Mouse (Mus musculus) Muller cell, postnatal 12 days (primary cell): ENCODE results near the gene Itgb5.

Experiments
- DNase-seq: peaks from one replicate; pipeline ENCODE4 v3.0.0-alpha.2; 2015; ENCODE audit errors: inconsistent ontology term

Gene Itgb5

DNA sequence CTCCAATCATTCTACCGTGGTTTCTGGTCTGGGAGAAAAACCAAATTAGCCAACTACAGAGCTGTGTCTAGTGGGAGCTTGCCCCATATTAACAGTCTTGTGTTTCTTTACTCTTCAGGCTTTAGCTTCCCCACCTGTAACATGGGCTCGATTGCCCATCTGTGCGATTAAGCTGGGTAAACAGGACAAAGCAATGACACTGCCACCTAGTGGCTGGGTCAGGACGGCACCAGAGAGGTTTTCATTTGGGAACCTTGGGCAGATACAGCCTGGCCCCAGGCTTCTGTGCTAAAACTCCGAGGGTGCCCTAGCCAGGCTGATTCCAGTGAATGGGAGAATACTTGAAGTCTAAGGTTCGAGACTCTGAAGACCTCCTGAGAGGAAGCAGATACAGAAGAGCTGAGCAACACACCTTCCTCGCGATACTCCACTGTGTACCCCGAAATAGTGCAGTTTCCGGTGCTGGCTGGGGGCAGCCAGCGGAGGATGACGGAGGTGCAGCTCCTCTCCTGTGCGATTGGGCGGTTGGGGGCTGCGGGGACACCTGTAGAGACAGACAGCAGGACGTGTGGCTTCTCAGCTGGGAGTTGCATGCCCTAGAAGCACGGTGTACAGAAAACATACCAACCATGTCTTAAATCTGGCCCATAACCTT is 159.0 kb downstream of the Itgb5 start:
- no peak for DNase-seq

DNA sequence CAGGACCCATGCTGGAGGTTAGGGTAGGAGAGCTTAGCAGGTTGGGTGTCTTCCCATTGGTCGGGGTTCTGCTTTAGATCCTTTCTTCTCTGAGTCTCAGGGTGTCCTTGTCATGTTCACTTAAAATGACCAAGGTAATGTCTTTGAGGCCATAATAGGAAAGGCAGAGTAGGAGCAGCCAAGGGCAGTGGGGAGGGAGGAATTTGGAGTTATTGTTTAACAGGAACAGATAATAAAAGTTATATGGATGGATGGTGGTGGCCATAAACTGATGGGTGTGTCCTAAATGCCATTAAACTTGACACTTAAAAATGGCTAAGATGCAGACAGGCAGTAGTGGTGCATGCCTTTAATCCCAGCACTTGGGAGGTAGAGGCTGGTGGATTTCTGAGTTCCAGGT is 159.6 kb downstream of the Itgb5 start:
- no peak for DNase-seq

DNA sequence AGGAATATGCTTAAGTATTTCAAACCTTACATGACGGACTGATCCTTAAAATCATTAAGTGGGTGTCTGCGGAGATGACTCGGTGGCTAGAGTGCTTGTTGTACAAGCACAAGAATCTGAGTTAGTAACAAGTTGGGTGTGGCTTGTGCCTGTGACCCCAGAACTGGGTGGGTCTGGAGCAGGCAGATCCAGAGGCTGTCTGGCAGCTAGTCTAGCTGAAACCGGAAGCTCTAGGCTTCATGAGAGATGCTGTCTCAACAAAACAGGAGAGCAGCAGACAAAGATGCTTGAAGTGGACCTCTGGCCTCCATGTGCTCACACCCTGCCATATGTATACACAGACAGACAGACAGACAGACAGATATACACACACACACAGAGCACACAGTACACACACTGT is 161.2 kb downstream of the Itgb5 start:
- no peak for DNase-seq

DNA sequence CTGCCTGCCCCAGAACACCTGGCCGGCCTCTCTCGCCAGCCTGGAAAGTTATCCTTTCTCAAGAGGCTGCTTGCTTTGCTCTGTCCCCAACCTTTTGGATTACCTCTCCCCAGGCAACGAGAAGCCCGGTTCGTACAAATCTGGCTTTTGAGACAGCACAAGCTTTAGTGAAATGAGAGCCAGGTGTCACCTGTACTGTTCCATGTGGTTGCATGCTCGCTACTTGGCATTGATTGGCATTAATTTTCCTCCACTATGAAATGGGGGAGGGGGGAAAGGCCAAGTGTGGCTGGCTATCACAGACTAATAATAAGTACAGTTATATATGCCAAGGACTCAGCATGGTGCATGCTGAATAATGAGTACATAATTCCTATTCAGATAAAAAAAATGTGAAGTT is 164.9 kb downstream of the Itgb5 start:
- no peak for DNase-seq

DNA sequence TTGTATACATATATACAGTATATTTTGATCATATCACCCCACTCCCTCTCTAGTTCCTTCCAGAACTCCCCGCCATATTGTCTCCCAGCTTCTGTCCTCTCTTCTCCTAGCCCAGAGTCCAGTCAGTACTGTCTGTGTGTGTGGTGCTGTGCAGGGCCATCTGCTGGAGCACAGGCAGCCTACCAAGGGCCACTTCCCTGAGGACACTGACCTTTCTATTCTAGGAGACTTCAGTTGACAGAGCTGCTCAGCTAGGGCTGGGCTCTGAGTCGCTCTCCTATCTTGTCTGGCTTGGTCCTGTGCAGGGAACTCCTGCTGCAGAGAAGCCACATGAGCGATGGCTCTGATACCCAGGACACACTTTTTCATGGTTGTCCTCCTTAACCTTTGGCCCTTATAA is 166.0 kb downstream of the Itgb5 start:
- no peak for DNase-seq

DNA sequence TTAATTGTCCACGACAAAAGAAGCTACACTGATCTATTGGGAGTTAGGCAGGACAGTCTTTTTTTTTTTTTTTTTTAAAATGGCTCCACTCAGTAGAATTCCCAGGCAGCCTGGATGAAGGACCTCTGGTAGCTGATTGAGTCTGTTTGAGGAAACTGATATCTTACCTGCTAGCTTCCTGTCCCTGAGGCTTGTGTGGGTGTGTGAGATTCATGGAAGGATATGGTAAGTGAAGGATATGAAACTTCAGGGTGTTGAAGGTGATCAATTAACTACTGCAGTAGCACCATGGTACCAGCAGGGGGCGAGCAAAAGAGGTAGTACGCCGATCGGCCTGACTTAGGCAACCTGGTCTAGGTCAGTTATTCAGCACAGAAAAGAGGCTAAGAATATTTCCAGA is 166.6 kb downstream of the Itgb5 start:
- DNase-seq, result peak; percentile 27

DNA sequence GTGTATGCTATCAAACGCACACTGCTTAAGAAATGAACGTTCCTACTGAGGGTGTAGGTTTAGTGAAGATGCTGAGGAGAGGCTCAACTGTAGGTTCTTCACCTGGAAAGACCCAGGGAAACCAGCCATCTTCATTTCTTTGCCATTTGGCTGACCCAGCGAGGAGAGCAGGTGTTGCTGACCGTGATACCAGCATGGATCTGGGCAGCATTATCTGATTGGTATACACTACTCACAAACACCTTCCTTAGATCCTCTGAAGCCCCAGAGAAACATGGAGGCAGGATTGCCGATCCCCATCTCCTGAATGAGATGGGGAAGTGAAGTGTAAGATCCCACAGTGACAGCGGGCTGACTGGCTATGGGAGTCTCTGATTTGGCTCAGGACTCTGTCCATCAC is 168.5 kb downstream of the Itgb5 start:
- DNase-seq, result no peak
